Mouse (Mus musculus): ENCODE data around the gene Tsc22d2.
"Not testable (repeated sequence)": the region's sequence is repeated elsewhere in the genome, so short reads cannot be mapped to it uniquely, and the experiment has no call there.

The Tsc22d2 gene

GRCm38 (mm10) chr3:58434414-58434813 lies 19.9 kb downstream of the Tsc22d2 start:
- DNase-seq, result no peak

GRCm38 (mm10) chr3:58448230-58448629 lies 33.7 kb downstream of the Tsc22d2 start:
- no peak for DNase-seq

- DNase-seq, result no peak
These were observed 35.0 kb downstream of the Tsc22d2 start for GRCm38 (mm10) chr3:58449487-58449886.

GRCm38 (mm10) chr3:58454414-58455205 lies 40.1 kb downstream of the Tsc22d2 start:
- no peak for DNase-seq

- DNase-seq, result no peak
These were observed 40.7 kb downstream of the Tsc22d2 start for GRCm38 (mm10) chr3:58455255-58455654.

GRCm38 (mm10) chr3:58469655-58470437 lies 55.3 kb downstream of the Tsc22d2 start:
- DNase-seq, result no peak

- not testable (repeated sequence) for DNase-seq
These were observed 60.8 kb downstream of the Tsc22d2 start for GRCm38 (mm10) chr3:58475298-58475697.

GRCm38 (mm10) chr3:58478755-58479455 lies 64.4 kb downstream of the Tsc22d2 start:
- no peak for DNase-seq

- DNase-seq, result no peak
These were observed 71.4 kb downstream of the Tsc22d2 start for GRCm38 (mm10) chr3:58485883-58486282.

GRCm38 (mm10) chr3:58487121-58487520 lies 72.6 kb downstream of the Tsc22d2 start:
- DNase-seq, result no peak

- DNase-seq, result no peak
These were observed 73.7 kb downstream of the Tsc22d2 start for GRCm38 (mm10) chr3:58487999-58488775.

- no peak for DNase-seq
These were observed 76.3 kb downstream of the Tsc22d2 start for GRCm38 (mm10) chr3:58490787-58491186.

GRCm38 (mm10) chr3:58493621-58494020 lies 79.1 kb downstream of the Tsc22d2 start:
- no peak for DNase-seq

GRCm38 (mm10) chr3:58501961-58502360 lies 87.4 kb downstream of the Tsc22d2 start:
- DNase-seq, result no peak

GRCm38 (mm10) chr3:58503720-58504333 lies 89.3 kb downstream of the Tsc22d2 start:
- no peak for DNase-seq

- DNase-seq, result no peak
These were observed 90.2 kb downstream of the Tsc22d2 start for GRCm38 (mm10) chr3:58504676-58505075.

- DNase-seq, result no peak
These were observed 93.7 kb downstream of the Tsc22d2 start for GRCm38 (mm10) chr3:58508020-58508750.

GRCm38 (mm10) chr3:58511581-58511980 lies 97.1 kb downstream of the Tsc22d2 start:
- no peak for DNase-seq

- no peak for DNase-seq
These were observed 98.2 kb downstream of the Tsc22d2 start for GRCm38 (mm10) chr3:58512740-58513139.

- no peak for DNase-seq
These were observed 99.0 kb downstream of the Tsc22d2 start for GRCm38 (mm10) chr3:58513483-58513882.

- no peak for DNase-seq
These were observed 101.6 kb downstream of the Tsc22d2 start for GRCm38 (mm10) chr3:58515947-58516601.

Data from cerebellum, adult 11-12 months (tissue).